Mouse (Mus musculus) forebrain, embryonic 16.5 days (tissue): Measurements from ENCODE around the gene Mpl. TPM values are rescaled to one million over a fixed set of nuclear protein-coding genes. Genes with fewer than 3 reads are reported as not detected.
A peak's percentile ranks its signal among the peaks of the same experiment; 100 is the strongest.

ENCODE experiments used
- ATAC-seq: fragments of 200-750 bp; cut with Nextera tagmentation; 2 replicates; pipeline ENCODE4 v1.8.0; 2017; ENCODE audit warnings: mild to moderate bottlenecking, moderate library complexity
- H3K27ac ChIP-seq: fragments of 300-500 bp; sonication (generic); 2 replicates; pipeline ENCODE4 v1.5.1; 2014; ENCODE audit warnings: low read length, control low read depth
- H3K27me3 ChIP-seq: fragments of 300-500 bp; sonication (generic); replicated peaks from 2 replicates; pipeline ENCODE4 v1.6.1; 2014; ENCODE audit warnings: low read length; ENCODE audit not compliant: control insufficient read depth, insufficient read depth
- H3K36me3 ChIP-seq: fragments of 300-500 bp; sonication (generic); 2 replicates; pipeline ENCODE4 v1.6.1; 2014; ENCODE audit not compliant: control insufficient read depth, insufficient read depth
- H3K4me1 ChIP-seq: fragments of 300-500 bp; sonication (generic); replicated peaks from 2 replicates; pipeline ENCODE4 v1.6.1; 2014; ENCODE audit warnings: low read length; ENCODE audit not compliant: control insufficient read depth, insufficient read depth
- H3K4me2 ChIP-seq: fragments of 300-500 bp; sonication (generic); 2 replicates; pipeline ENCODE4 v1.6.1; 2014; ENCODE audit warnings: mild to moderate bottlenecking, low read length, control low read depth
- H3K4me3 ChIP-seq: fragments of 300-500 bp; sonication (generic); replicated peaks from 2 replicates; pipeline ENCODE4 v1.5.1; 2014; ENCODE audit warnings: mild to moderate bottlenecking, low read length, control low read depth
- H3K9ac ChIP-seq: fragments of 300-500 bp; sonication (generic); replicated peaks from 2 replicates; pipeline ENCODE4 v1.6.1; 2014; ENCODE audit warnings: low read depth, low read length, control low read depth
- H3K9me3 ChIP-seq: fragments of 300-500 bp; sonication (generic); 2 replicates; pipeline ENCODE4 v1.6.1; 2016; ENCODE audit warnings: low read length; ENCODE audit not compliant: control insufficient read depth
- WGBS: fragments of 180-500 bp; shearing (Covaris S2); extraction: QIAGEN DNeasy Blood & Tissue Kit; methylation state at CpG from one replicate; pipeline ENCODE4 v1.1.7; 2014; 5-methylcytosine and 5-hydroxymethylcytosine counted together
- polyA plus RNA-seq: library from polyadenylated mRNA; unstranded; fragments of >200 nt; fragmentation: Nextera tagmentation; extraction: Ambion mirVana; gene quantifications from 2 replicates; pipeline ENCODE4 v1.2.1, GENCODE M21; 2015

Mpl gene
- polyA plus RNA-seq, 1 experiment from 2014 or later, result not detected

- Histone ChIP-seq H3K27me3 (no peaks in the 10 kb centered on the region), H3K27ac (no peak overlapping the region), H3K36me3 (no peaks in the 10 kb centered on the region), H3K4me2 (no peak overlapping the region), H3K9me3 (no peaks in the 10 kb centered on the region), H3K4me1 (no peaks in the 10 kb centered on the region), H3K9ac (no peak overlapping the region), H3K4me3 (no peak overlapping the region)
- no peak for ATAC-seq
- WGBS, result 63% methylated on average over 11 of the region's 11 CpGs
These were observed 8.4 kb upstream of the Mpl start for GRCm38 (mm10) chr4:118465697-118466163.

DNA sequence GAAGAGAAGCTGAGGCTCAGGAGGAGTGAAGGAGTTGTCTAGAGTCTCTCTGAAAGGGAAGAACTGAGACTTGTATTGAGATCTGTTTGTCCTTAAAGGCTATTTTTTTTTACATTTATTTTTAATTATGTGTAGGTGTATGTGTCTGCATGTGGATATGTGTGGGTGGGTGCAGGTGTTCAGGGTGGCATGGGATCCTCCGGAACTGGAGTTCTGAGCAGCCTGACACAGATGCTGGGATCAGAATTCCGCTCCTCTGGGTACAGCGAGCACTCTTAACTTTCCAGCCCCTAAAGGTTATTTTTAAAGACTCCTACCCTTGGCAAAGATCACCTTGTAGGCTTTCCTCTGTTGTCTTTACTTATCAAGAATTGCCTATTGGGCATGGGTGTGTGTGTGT, 7.6 kb upstream of the Mpl start:
- no peak overlapping the region for H3K27ac ChIP-seq

GRCm38 (mm10) chr4:118446415-118447153, 10.7 kb downstream of the Mpl start:
- WGBS, result 18% methylated on average over 24 of the region's 24 CpGs
- no peaks in the 10 kb centered on the region for H3K27me3 ChIP-seq
- H3K4me1 ChIP-seq, result peaks cover 14% of the 10 kb centered on the region
- peak overlapping the region; percentile 62 for H3K9ac ChIP-seq
- peak overlapping the region; percentile 41 for H3K4me3 ChIP-seq
- no peaks in the 10 kb centered on the region for H3K9me3 ChIP-seq
- H3K27ac ChIP-seq, result no peak overlapping the region; the same call in 1 of the 2 replicates
- H3K36me3 ChIP-seq, result no peaks in the 10 kb centered on the region
- peak overlapping the region; percentile 80 for H3K4me2 ChIP-seq
- ATAC-seq, result peak; percentile 47

More for the DNA sequence above, 7.6 kb upstream of the Mpl start:
- no peak overlapping the region for H3K9ac ChIP-seq
- WGBS, result 89% methylated on average over 3 of the region's 3 CpGs
- H3K27me3 ChIP-seq, result no peaks in the 10 kb centered on the region
- H3K4me2 ChIP-seq, result no peak overlapping the region
- no peak overlapping the region for H3K4me3 ChIP-seq
- no peaks in the 10 kb centered on the region for H3K36me3 ChIP-seq
- H3K4me1 ChIP-seq, result no peaks in the 10 kb centered on the region
- ATAC-seq, result no peak
- no peaks in the 10 kb centered on the region for H3K9me3 ChIP-seq

- peak overlapping the region; percentile 62 for H3K9ac ChIP-seq
- peak overlapping the region; percentile 80 for H3K4me2 ChIP-seq
- H3K9me3 ChIP-seq, result no peaks in the 10 kb centered on the region
- peaks cover 14% of the 10 kb centered on the region for H3K4me1 ChIP-seq
- peak overlapping the region; percentile 41 for H3K4me3 ChIP-seq
- H3K27me3 ChIP-seq, result no peaks in the 10 kb centered on the region
- 19% methylated on average over 18 of the region's 18 CpGs for WGBS
- peak; percentile 59 for ATAC-seq
- H3K36me3 ChIP-seq, result no peaks in the 10 kb centered on the region
- H3K27ac ChIP-seq, result no peak overlapping the region
These were observed 11.4 kb downstream of the Mpl start for GRCm38 (mm10) chr4:118445781-118446414.

DNA sequence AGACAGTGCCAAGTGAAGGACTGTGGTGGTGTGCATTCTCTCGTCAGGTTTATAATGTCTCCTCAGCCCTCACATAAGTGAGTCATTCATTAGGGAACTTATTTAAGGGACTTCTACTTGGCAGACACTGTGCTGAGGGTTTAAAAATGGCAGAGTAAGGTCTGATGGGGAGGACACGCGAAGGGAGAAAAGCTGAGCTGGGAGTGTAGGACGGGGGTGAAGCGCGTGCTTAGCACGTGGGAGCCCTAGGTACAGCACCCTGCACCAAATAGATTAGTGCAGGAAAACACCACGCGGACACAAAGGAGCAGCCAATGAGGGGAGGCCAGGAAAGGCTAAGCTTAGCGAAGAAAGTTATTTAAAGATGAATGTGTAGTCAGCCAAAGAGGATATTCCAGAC, 12.2 kb downstream of the Mpl start:
- no peaks in the 10 kb centered on the region for H3K36me3 ChIP-seq
- H3K4me3 ChIP-seq, result no peak overlapping the region
- H3K27me3 ChIP-seq, result no peaks in the 10 kb centered on the region
- H3K4me2 ChIP-seq, result no peak overlapping the region
- WGBS, result 78% methylated on average over 10 of the region's 10 CpGs
- H3K9me3 ChIP-seq, result no peaks in the 10 kb centered on the region
- ATAC-seq, result no peak
- no peak overlapping the region for H3K27ac ChIP-seq
- peaks cover 14% of the 10 kb centered on the region for H3K4me1 ChIP-seq
- H3K9ac ChIP-seq, result no peak overlapping the region

GRCm38 (mm10) chr4:118437829-118438253, 19.5 kb downstream of the Mpl start:
- Histone ChIP-seq H3K27ac (peak overlapping the region; percentile 93), H3K27me3 (no peaks in the 10 kb centered on the region), H3K36me3 (no peaks in the 10 kb centered on the region), H3K9me3 (no peaks in the 10 kb centered on the region), H3K9ac (peak overlapping the region; percentile 71), H3K4me1 (peaks cover 23% of the 10 kb centered on the region), H3K4me3 (peak overlapping the region; percentile 62), H3K4me2 (peak overlapping the region; percentile 96)
- whole genome bisulfite sequencing, result 10% methylated on average over 12 of the region's 12 CpGs
- ATAC-seq, result no peak

DNA sequence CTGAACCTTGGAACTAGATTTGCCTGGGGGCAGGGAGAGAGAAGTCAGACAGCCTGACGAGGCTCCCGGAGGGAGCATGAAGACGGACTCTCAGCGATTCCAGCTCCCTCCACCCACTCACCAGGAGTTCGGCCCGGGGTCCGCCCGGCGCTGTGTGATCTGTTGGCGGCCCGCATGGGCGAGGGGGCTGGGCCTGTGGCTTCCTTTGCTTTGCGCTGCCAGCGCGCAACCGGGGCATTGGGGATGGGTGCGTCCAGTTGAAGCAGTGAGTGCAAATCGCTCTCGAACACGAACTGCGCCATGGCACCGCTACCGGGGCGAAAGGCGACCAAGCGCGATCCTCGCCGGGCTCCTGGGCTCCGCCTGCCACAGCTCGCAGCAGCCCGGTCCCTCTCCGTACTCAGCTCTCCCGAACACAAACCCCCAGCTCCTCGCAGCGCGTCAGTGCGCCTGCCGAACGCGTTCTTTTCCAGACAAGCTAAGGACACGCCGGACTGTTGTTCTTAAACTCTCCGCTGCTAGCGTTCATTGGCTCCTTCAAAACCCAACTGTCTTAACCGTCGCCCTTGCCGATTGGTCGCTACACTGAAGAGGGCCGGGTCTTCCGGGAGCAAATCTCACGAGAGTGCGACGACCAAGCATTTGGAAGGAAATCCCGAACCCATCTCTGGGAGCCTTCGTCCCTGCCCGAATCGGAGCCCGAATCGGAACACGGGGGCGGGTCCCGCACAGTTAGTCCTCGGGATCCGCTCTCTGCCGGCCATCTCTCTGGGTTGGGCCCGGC, 20.3 kb downstream of the Mpl start, which contains the start of gene Cdc20:
TSS of gene Cdc20 (minus strand) at position 533 of the 784 bp plus-strand sequence.
- Histone ChIP-seq H3K4me2 (peak within 1 kb of the TSS; percentile 96), H3K36me3 (0 out of 2 replicates have a peak, but pooled peaks cover 1% of the 10 kb centered on the region), H3K9me3 (no peaks in the 10 kb centered on the region), H3K4me1 (peaks cover 23% of the 10 kb centered on the region), H3K4me3 (peak within 1 kb of the TSS; percentile 62), H3K27me3 (no peaks in the 10 kb centered on the region), H3K27ac (peak within 1 kb of the TSS; percentile 93), H3K9ac (peak within 1 kb of the TSS; percentile 71)
- ATAC-seq, result peak; percentile 99
- under 1% methylated on average over 67 of the region's 67 CpGs for WGBS

GRCm38 (mm10) chr4:118432332-118432731, 25.0 kb downstream of the Mpl start:
- H3K36me3 ChIP-seq, result peaks cover 4% of the 10 kb centered on the region; the same call in 1 of the 2 replicates
- no peaks in the 10 kb centered on the region for H3K27me3 ChIP-seq
- no peak overlapping the region for H3K27ac ChIP-seq
- no peak overlapping the region for H3K4me2 ChIP-seq
- H3K4me3 ChIP-seq, result no peak overlapping the region
- ATAC-seq, result no peak
- H3K9ac ChIP-seq, result no peak overlapping the region
- WGBS, result 77% methylated on average over 8 of the region's 8 CpGs
- peaks cover 31% of the 10 kb centered on the region for H3K4me1 ChIP-seq
- H3K9me3 ChIP-seq, result no peaks in the 10 kb centered on the region
